Mouse (Mus musculus): ENCODE data around the gene Tbca.

GRCm38 (mm10) chr13:94806315-94807179 is 17.8 kb downstream of the Tbca start:
- TF ChIP-seq ZNF384 (IDR thresholded peaks at IDR 0.05; ENCODE audit: low read depth, low read length) (no peak), CHD2 (IDR thresholded peaks at IDR 0.05; ENCODE audit: low read depth, low read length) (no peak), MAFK (IDR thresholded peaks at IDR 0.05; ENCODE audit: insufficient read depth, low read depth, low read length) (no peak), ZC3H11A (IDR thresholded peaks at IDR 0.05; ENCODE audit: borderline replicate concordance, low read depth, low read length) (no peak)

Data from ES-E14 (cell line).